Mouse (Mus musculus): ENCODE data around the gene Olfr1358.

DNA sequence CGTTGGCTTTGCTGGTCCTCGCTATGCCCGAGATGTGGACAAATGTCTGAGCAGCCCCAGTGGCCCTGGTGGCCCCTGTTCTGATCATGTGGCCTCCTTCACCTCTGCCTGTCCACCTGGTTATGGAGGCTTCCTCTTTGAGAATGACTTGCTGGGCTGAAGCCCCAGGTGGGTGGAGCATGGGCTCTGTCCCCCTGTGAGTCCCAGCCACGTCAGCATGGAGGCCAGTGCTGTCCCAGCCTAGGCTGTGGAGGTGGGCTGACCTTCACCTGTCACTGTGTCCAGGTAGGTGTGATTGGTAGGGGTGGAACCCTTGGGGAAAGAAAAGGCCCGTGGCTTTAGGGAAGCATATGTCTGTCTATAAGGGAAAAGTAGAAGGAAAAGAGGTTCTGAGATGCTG, 30.4 kb upstream of the Olfr1358 start:
- TF ChIP-seq CHD2 (IDR thresholded peaks at IDR 0.05; ENCODE audit: low read depth, low read length) (no peak), MAFK (IDR thresholded peaks at IDR 0.05; ENCODE audit: insufficient read depth, low read depth, low read length) (no peak), ZC3H11A (IDR thresholded peaks at IDR 0.05; ENCODE audit: borderline replicate concordance, low read depth, low read length) (no peak)

All from ES-E14 (cell line).